Mouse (Mus musculus): ENCODE measurements around the gene Rap1gap. TPM values are rescaled to one million over a fixed set of nuclear protein-coding genes. Genes with fewer than 3 reads are reported as not detected.
A peak's percentile ranks its signal among the peaks of the same experiment; 100 is the strongest.

Rap1gap gene
- 5.7 and 6.9 TPM in 2 replicates for polyA plus RNA-seq (2014; fragmentation: Nextera tagmentation; extraction: Ambion mirVana)

DNA sequence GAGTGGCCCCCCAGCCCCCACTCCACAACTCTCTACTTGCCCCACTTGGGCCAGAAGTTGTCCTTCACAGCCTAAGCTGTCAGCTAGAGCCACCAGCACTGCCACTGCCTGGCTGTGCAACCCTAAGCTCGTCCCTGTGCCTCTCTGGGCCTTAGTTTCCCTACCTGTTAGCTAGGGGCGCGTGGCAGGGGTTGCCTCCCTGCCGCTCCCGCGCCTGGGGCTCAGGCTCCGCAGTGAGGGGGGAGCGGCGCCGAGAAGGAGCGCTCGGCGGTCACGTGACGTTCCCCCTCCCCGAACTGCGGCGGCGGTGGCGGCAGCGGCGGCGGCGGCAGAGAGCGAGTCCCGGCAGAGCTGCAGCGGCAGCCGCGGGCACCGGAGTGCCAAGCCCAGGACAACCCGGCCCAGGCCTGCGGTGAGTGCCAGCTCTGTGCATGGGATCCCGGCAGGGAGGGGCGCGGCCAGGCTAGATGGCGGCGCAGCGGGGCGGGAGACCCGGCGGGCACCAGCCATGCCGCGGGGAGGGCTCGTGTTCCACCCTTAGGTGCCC, at the start of gene Rap1gap:
Gene Rap1gap, plus strand, starts transcription at position 294 of the 547 bp plus-strand sequence.
- Histone ChIP-seq H3K27ac (replicated peaks; ENCODE audit: low read depth, low read length) (no peak within 1 kb of the TSS), H3K9me3 (replicated peaks; ENCODE audit: control insufficient read depth, low read length) (no peaks in the 10 kb centered on the region), H3K4me2 (ENCODE audit: low read depth, low read length) (peak within 1 kb of the TSS; percentile 85), H3K4me3 (ENCODE audit: low read depth, low read length) (peak within 1 kb of the TSS; percentile 49), H3K36me3 (replicated peaks; ENCODE audit: control insufficient read depth, insufficient read depth, low read depth, low read length) (no peaks in the 10 kb centered on the region), H3K4me1 (ENCODE audit: control insufficient read depth, insufficient read depth, low read length) (peaks cover 4% of the 10 kb centered on the region), H3K27me3 (ENCODE audit: control insufficient read depth, insufficient read depth, low read length) (peaks cover 21% of the 10 kb centered on the region), H3K9ac (replicated peaks; ENCODE audit: low read length) (peak within 1 kb of the TSS; percentile 63)
- ATAC-seq (replicated peaks; ENCODE audit: insufficient number of reproducible peaks, low FRiP score, low TSS enrichment, low read depth): no peak
- under 1% methylated on average over 44 of the region's 44 CpGs for WGBS
- DNase-seq (ENCODE audit: low spot score): peak; percentile 35

DNA sequence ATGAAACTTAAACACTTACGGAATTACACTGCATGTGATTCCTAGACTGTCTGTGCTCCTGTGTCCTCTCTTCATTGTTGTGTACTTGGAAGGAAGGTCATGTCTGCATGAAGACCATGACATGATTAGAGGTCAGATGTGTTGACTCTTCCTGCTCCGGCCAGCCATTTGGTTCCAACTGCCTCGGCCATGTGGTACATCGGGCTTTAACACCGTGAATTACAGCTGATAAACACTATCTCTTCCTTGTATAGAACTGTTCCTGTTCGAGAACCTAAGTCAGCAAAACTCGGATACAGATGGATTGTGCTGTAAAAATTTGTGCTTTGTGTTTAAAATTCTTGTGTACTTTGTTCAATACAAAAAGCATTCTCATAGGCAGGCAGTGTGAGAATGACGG, 41.7 kb upstream of the Rap1gap start:
- Histone ChIP-seq H3K27me3 (ENCODE audit: control insufficient read depth, insufficient read depth, low read length) (no peaks in the 10 kb centered on the region), H3K36me3 (replicated peaks; ENCODE audit: control insufficient read depth, insufficient read depth, low read depth, low read length) (peaks cover 16% of the 10 kb centered on the region), H3K4me1 (ENCODE audit: control insufficient read depth, insufficient read depth, low read length) (no peaks in the 10 kb centered on the region), H3K9ac (replicated peaks; ENCODE audit: low read length) (no peak overlapping the region), H3K4me2 (ENCODE audit: low read depth, low read length) (no peak overlapping the region), H3K4me3 (ENCODE audit: low read depth, low read length) (no peak overlapping the region), H3K9me3 (replicated peaks; ENCODE audit: control insufficient read depth, low read length) (no peaks in the 10 kb centered on the region), H3K27ac (replicated peaks; ENCODE audit: low read depth, low read length) (no peak overlapping the region)
- 94% methylated on average over 8 of the region's 8 CpGs for WGBS
- DNase-seq (ENCODE audit: low spot score) (no peak), ATAC-seq (replicated peaks; ENCODE audit: insufficient number of reproducible peaks, low FRiP score, low TSS enrichment, low read depth) (no peak)

DNA sequence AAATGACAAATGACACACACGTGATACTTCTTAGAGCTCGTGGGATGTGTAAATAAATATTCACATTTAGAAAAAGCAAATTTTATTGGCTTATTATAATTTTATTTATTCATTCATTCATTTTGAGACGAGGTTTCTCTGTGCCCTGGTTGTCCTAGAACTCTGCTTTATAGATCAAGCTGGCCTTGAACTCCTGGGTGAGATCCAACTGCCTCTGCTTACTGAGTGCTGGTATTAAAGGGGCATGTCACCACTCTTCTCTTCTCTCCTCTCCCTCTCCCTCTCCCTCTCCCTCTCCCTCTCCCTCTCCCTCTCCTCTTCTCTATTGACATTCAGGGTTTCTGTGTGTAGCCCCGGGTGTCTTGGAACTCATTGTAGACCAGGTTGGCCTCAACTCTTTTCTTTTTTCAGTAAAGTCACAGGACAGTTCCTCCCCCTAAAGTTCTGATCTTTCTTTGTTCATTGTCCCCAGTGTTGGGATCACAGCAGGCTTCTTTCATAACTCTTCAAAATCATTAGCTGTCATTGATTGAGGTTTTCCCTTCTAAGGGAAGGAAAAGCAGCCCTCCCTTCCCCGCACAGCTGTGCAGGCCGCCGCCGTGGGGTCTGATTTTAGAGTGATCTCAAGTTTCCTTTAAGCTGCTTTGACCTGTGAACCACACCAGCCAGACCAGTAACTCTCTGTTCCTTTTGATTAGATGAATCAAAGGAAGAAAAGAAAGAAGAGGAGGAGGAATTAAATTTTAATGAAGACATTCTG, 36.9 kb upstream of the Rap1gap start:
- WGBS: 48% methylated on average over 8 of the region's 8 CpGs
- H3K9ac ChIP-seq (replicated peaks; ENCODE audit: low read length): no peak overlapping the region
- DNase-seq (ENCODE audit: low spot score) (peak; percentile 54), ATAC-seq (replicated peaks; ENCODE audit: insufficient number of reproducible peaks, low FRiP score, low TSS enrichment, low read depth) (no peak)
- no peaks in the 10 kb centered on the region for H3K27me3 ChIP-seq (ENCODE audit: control insufficient read depth, insufficient read depth, low read length)
- no peak overlapping the region for H3K4me2 ChIP-seq (ENCODE audit: low read depth, low read length)
- H3K4me3 ChIP-seq (ENCODE audit: low read depth, low read length): no peak overlapping the region
- H3K27ac ChIP-seq (replicated peaks; ENCODE audit: low read depth, low read length): no peak overlapping the region
- H3K4me1 ChIP-seq (ENCODE audit: control insufficient read depth, insufficient read depth, low read length): no peaks in the 10 kb centered on the region
- no peaks in the 10 kb centered on the region for H3K9me3 ChIP-seq (replicated peaks; ENCODE audit: control insufficient read depth, low read length)
- H3K36me3 ChIP-seq (replicated peaks; ENCODE audit: control insufficient read depth, insufficient read depth, low read depth, low read length): peaks cover 13% of the 10 kb centered on the region

DNA sequence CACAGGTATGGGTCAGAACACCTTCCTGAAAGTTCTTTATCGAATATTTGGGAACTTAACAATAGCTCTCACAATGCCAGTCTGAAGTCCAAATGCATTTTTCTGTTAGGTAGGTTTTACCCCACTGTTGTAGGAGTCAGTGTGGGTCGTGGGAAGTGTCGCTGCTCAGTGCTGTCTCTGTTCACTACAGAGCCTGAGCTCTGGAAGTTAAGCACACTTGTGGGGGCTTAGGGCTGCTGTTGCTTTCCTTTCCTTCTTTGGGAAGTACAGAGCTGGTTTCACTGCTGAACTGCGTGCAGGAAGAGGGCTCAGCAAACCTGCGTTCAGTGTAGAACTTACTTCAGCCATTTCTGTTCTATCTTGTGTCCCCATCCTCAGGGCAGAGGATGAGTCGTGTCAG, 36.1 kb upstream of the Rap1gap start:
- Histone ChIP-seq H3K4me3 (ENCODE audit: low read depth, low read length) (no peak overlapping the region), H3K9me3 (replicated peaks; ENCODE audit: control insufficient read depth, low read length) (no peaks in the 10 kb centered on the region), H3K4me2 (ENCODE audit: low read depth, low read length) (no peak overlapping the region), H3K9ac (replicated peaks; ENCODE audit: low read length) (no peak overlapping the region), H3K4me1 (ENCODE audit: control insufficient read depth, insufficient read depth, low read length) (no peaks in the 10 kb centered on the region), H3K27me3 (ENCODE audit: control insufficient read depth, insufficient read depth, low read length) (no peaks in the 10 kb centered on the region), H3K27ac (replicated peaks; ENCODE audit: low read depth, low read length) (no peak overlapping the region), H3K36me3 (replicated peaks; ENCODE audit: control insufficient read depth, insufficient read depth, low read depth, low read length) (peaks cover 8% of the 10 kb centered on the region)
- no peak for ATAC-seq (replicated peaks; ENCODE audit: insufficient number of reproducible peaks, low FRiP score, low TSS enrichment, low read depth)
- 85% methylated on average over 6 of the region's 6 CpGs for WGBS
- no peak for DNase-seq (ENCODE audit: low spot score)

DNA sequence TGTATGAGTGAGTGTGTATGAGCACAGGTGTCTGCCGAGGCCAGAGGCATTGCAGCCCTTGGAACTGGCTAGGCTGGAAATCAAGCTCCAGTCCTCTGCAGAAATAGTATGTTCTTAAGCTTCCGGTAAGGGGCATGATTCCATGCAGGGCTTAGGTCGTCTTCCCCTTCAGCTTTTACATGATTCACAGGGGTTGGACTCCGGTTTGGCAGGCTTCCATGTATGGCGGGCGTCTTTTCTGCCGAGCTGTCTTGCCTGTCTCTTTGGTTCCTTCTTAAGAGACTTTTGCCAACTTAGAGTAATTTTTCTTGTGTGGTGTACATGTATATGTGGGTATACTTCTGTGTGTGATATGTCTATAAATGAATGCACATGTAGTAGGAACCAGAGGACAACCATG, 35.2 kb upstream of the Rap1gap start:
- no peak overlapping the region for H3K9ac ChIP-seq (replicated peaks; ENCODE audit: low read length)
- peaks cover 5% of the 10 kb centered on the region for H3K36me3 ChIP-seq (replicated peaks; ENCODE audit: control insufficient read depth, insufficient read depth, low read depth, low read length)
- no peaks in the 10 kb centered on the region for H3K27me3 ChIP-seq (ENCODE audit: control insufficient read depth, insufficient read depth, low read length)
- no peak overlapping the region for H3K4me2 ChIP-seq (ENCODE audit: low read depth, low read length)
- 95% methylated on average over 7 of the region's 7 CpGs for WGBS
- H3K27ac ChIP-seq (replicated peaks; ENCODE audit: low read depth, low read length): no peak overlapping the region
- no peaks in the 10 kb centered on the region for H3K4me1 ChIP-seq (ENCODE audit: control insufficient read depth, insufficient read depth, low read length)
- DNase-seq (ENCODE audit: low spot score): no peak
- no peak for ATAC-seq (replicated peaks; ENCODE audit: insufficient number of reproducible peaks, low FRiP score, low TSS enrichment, low read depth)
- no peak overlapping the region for H3K4me3 ChIP-seq (ENCODE audit: low read depth, low read length)
- H3K9me3 ChIP-seq (replicated peaks; ENCODE audit: control insufficient read depth, low read length): no peaks in the 10 kb centered on the region

DNA sequence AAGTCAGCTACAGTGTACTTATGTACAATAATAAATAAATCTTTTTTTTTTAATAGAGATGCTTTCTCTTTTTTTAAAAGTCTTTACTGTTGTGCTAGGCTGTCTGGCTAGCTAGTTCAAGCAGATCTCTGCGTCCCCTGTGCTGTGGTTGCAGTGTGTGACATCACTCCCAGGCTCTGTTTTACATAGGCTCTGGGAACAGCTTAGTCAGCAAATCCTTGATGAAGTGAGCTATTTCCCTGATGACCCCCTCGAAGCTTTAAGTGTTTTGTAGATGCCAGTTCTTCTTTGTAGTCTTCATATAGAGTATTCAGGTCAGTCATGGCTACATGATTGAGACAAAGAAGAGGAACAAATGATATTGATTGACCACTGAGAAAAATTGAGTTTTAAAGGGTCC, 34.4 kb upstream of the Rap1gap start:
- H3K9ac ChIP-seq (replicated peaks; ENCODE audit: low read length): no peak overlapping the region
- H3K27ac ChIP-seq (replicated peaks; ENCODE audit: low read depth, low read length): no peak overlapping the region
- no peak overlapping the region for H3K4me3 ChIP-seq (ENCODE audit: low read depth, low read length)
- 87% methylated on average over 2 of the region's 2 CpGs for WGBS
- H3K36me3 ChIP-seq (replicated peaks; ENCODE audit: control insufficient read depth, insufficient read depth, low read depth, low read length): peaks cover 5% of the 10 kb centered on the region; the same call in 1 of the 2 replicates
- H3K4me1 ChIP-seq (ENCODE audit: control insufficient read depth, insufficient read depth, low read length): no peaks in the 10 kb centered on the region
- ATAC-seq (replicated peaks; ENCODE audit: insufficient number of reproducible peaks, low FRiP score, low TSS enrichment, low read depth) (no peak), DNase-seq (ENCODE audit: low spot score) (no peak)
- no peaks in the 10 kb centered on the region for H3K27me3 ChIP-seq (ENCODE audit: control insufficient read depth, insufficient read depth, low read length)
- no peak overlapping the region for H3K4me2 ChIP-seq (ENCODE audit: low read depth, low read length)
- H3K9me3 ChIP-seq (replicated peaks; ENCODE audit: control insufficient read depth, low read length): no peaks in the 10 kb centered on the region

DNA sequence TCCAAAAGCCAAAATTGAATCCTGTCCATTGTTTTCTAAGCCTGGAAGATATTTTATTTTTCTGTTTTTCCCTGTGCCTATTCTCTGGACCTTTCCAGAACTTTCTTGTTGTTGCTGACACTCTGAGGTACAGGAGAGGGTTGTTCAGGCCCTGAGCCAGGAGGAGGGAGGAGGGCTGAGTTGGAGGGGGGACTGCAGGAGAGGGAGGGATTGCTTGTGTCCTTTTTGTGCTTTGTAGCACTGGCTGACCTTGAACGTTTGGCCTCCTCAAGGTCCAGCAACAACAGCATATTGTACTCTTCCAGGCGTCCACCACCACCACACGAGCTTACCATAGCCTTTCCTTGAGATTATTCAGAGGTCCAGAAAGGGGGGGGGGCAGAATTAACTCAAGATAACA, 32.9 kb upstream of the Rap1gap start:
- no peaks in the 10 kb centered on the region for H3K27me3 ChIP-seq (ENCODE audit: control insufficient read depth, insufficient read depth, low read length)
- DNase-seq (ENCODE audit: low spot score) (no peak), ATAC-seq (replicated peaks; ENCODE audit: insufficient number of reproducible peaks, low FRiP score, low TSS enrichment, low read depth) (no peak)
- H3K4me2 ChIP-seq (ENCODE audit: low read depth, low read length): no peak overlapping the region
- H3K9me3 ChIP-seq (replicated peaks; ENCODE audit: control insufficient read depth, low read length): no peaks in the 10 kb centered on the region
- no peaks in the 10 kb centered on the region for H3K4me1 ChIP-seq (ENCODE audit: control insufficient read depth, insufficient read depth, low read length)
- H3K36me3 ChIP-seq (replicated peaks; ENCODE audit: control insufficient read depth, insufficient read depth, low read depth, low read length): peaks cover 11% of the 10 kb centered on the region
- H3K9ac ChIP-seq (replicated peaks; ENCODE audit: low read length): no peak overlapping the region
- no peak overlapping the region for H3K4me3 ChIP-seq (ENCODE audit: low read depth, low read length)
- H3K27ac ChIP-seq (replicated peaks; ENCODE audit: low read depth, low read length): no peak overlapping the region
- WGBS: 68% methylated on average over 3 of the region's 3 CpGs

DNA sequence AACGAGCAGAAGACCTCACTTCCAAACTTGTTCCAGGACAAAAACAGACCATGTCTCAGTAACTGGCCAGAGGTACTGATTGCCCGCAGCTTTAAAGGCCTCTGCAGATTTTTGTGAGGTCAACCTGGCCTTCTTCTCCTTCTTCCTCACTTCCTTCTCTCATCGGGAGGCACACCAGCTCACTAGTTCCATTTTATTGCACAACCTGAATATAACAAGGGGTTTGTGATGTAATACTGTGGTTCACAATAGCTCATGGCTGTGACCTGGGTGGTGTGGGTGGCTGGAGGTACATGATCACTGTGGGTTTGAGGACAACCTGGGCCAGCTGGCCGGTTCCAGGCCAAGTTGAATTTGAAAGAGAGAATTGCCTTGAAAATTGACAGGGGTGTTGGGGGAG, 31.1 kb upstream of the Rap1gap start:
- no peaks in the 10 kb centered on the region for H3K27me3 ChIP-seq (ENCODE audit: control insufficient read depth, insufficient read depth, low read length)
- DNase-seq (ENCODE audit: low spot score) (no peak), ATAC-seq (replicated peaks; ENCODE audit: insufficient number of reproducible peaks, low FRiP score, low TSS enrichment, low read depth) (no peak)
- H3K4me1 ChIP-seq (ENCODE audit: control insufficient read depth, insufficient read depth, low read length): no peaks in the 10 kb centered on the region
- no peaks in the 10 kb centered on the region for H3K9me3 ChIP-seq (replicated peaks; ENCODE audit: control insufficient read depth, low read length)
- peaks cover 9% of the 10 kb centered on the region for H3K36me3 ChIP-seq (replicated peaks; ENCODE audit: control insufficient read depth, insufficient read depth, low read depth, low read length)
- H3K9ac ChIP-seq (replicated peaks; ENCODE audit: low read length): no peak overlapping the region
- H3K27ac ChIP-seq (replicated peaks; ENCODE audit: low read depth, low read length): no peak overlapping the region
- H3K4me3 ChIP-seq (ENCODE audit: low read depth, low read length): no peak overlapping the region
- H3K4me2 ChIP-seq (ENCODE audit: low read depth, low read length): no peak overlapping the region
- WGBS: 92% methylated on average over 4 of the region's 4 CpGs

Data from embryonic facial prominence, embryonic 11.5 days (tissue).